Mouse (Mus musculus) retina, adult 2 months (tissue): ENCODE data around the gene Smg1.

Experiments
- DNase-seq: peaks from one replicate; pipeline ENCODE4 v3.0.0-alpha.2; 2012; ENCODE audit warnings: low read depth, low spot score

Gene Smg1

GRCm38 (mm10) chr7:118104458-118105052 lies 138.9 kb downstream of the Smg1 start:
- DNase-seq: no peak

- DNase-seq: no peak
These were observed 139.7 kb downstream of the Smg1 start for GRCm38 (mm10) chr7:118103462-118104379.

GRCm38 (mm10) chr7:118102678-118103461 lies 140.6 kb downstream of the Smg1 start:
- no peak for DNase-seq

GRCm38 (mm10) chr7:118102231-118102630 lies 141.2 kb downstream of the Smg1 start:
- peak; percentile 53 for DNase-seq

GRCm38 (mm10) chr7:118097615-118098014 lies 145.9 kb downstream of the Smg1 start:
- DNase-seq: no peak
